Mouse (Mus musculus) midbrain, embryonic 12.5 days (tissue): ENCODE results near the gene Gm9044. TPM values are rescaled to one million over a fixed set of nuclear protein-coding genes. Genes with fewer than 3 reads are reported as not detected.
"Not testable (repeated sequence)": the region's sequence is repeated elsewhere in the genome, so short reads cannot be mapped to it uniquely, and the experiment has no call there.

Experiments used
- ATAC-seq: fragments of 200-750 bp; cut with Nextera tagmentation; 2 replicates; pipeline ENCODE4 v1.8.0; 2017; ENCODE audit warnings: low read depth, moderate TSS enrichment, moderate library complexity; ENCODE audit not compliant: low FRiP score
- H3K27ac ChIP-seq: fragments of 300-500 bp; sonication (generic); replicated peaks from 2 replicates; pipeline ENCODE4 v1.5.1; 2016; ENCODE audit warnings: mild to moderate bottlenecking
- H3K27me3 ChIP-seq: fragments of 300-500 bp; sonication (generic); 2 replicates; pipeline ENCODE4 v1.6.1; 2016; ENCODE audit warnings: mild to moderate bottlenecking
- H3K36me3 ChIP-seq: fragments of 300-500 bp; sonication (generic); 2 replicates; pipeline ENCODE4 v1.6.1; 2016
- H3K4me1 ChIP-seq: fragments of 300-500 bp; sonication (generic); 2 replicates; pipeline ENCODE4 v1.6.1; 2016
- H3K4me2 ChIP-seq: fragments of 300-500 bp; sonication (generic); replicated peaks from 2 replicates; pipeline ENCODE4 v1.6.1; 2016; ENCODE audit warnings: mild to moderate bottlenecking, moderate library complexity
- H3K4me3 ChIP-seq: fragments of 300-500 bp; sonication (generic); 2 replicates; pipeline ENCODE4 v1.5.1; 2016; ENCODE audit warnings: mild to moderate bottlenecking
- H3K9ac ChIP-seq: fragments of 300-500 bp; sonication (generic); replicated peaks from 2 replicates; pipeline ENCODE4 v1.6.1; 2016; ENCODE audit warnings: mild to moderate bottlenecking, moderate library complexity
- H3K9me3 ChIP-seq: fragments of 300-500 bp; sonication (generic); 2 replicates; pipeline ENCODE4 v1.6.1; 2016; ENCODE audit warnings: mild to moderate bottlenecking
- WGBS: fragments of 180-500 bp; shearing (Covaris S2); methylation state at CpG from one replicate; pipeline ENCODE4 v1.1.7; 2016; 5-methylcytosine and 5-hydroxymethylcytosine counted together
- polyA plus RNA-seq: library from polyadenylated mRNA; unstranded; fragments of >200 nt; fragmentation: Nextera tagmentation; extraction: Ambion mirVana; gene quantifications from 2 replicates; pipeline ENCODE4 v1.2.1, GENCODE M21; 2016

Gene Gm9044
- polyA plus RNA-seq: not detected in 2 replicates

- H3K4me2 ChIP-seq, H3K9me3 ChIP-seq, H3K4me3 ChIP-seq, H3K4me1 ChIP-seq, H3K36me3 ChIP-seq, H3K27me3 ChIP-seq, H3K9ac ChIP-seq, ATAC-seq, H3K27ac ChIP-seq: not testable (repeated sequence)
- no CpG with 5 or more reads among the region's 14 CpGs for WGBS
These were observed at the start of gene Gm9044 for GRCm38 (mm10) chr10:118332308-118332707. TSS of gene Gm9044 (minus strand) at chr10:118332408.

DNA sequence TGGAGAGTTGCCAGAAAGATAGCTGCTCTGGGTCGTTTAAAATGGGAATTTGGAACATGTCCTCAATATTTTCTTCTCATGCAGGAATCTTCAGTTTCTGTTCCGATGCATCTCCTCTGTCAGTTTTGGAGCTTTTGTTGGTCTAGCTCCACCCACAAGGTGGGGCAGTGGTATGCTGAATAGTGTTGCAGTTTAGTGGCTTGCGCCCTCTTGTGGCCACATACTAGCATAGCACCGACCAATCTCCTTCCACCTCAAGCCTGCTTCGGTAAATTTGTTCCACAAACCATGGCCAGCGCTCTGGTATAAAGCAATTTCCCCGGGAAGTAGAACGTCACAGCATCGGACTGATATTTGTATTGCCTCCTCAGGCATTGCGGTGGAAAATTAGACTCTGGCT lies 38.2 kb upstream of the Gm9044 start:
- Histone ChIP-seq H3K9ac (no peak overlapping the region), H3K27me3 (no peaks in the 10 kb centered on the region), H3K36me3 (no peaks in the 10 kb centered on the region), H3K4me1 (no peaks in the 10 kb centered on the region), H3K4me3 (no peak overlapping the region), H3K9me3 (no peaks in the 10 kb centered on the region), H3K27ac (no peak overlapping the region), H3K4me2 (peak overlapping the region; percentile 38)
- peak; percentile 96 for ATAC-seq
- WGBS: 13% methylated on average over 10 of the region's 10 CpGs

DNA sequence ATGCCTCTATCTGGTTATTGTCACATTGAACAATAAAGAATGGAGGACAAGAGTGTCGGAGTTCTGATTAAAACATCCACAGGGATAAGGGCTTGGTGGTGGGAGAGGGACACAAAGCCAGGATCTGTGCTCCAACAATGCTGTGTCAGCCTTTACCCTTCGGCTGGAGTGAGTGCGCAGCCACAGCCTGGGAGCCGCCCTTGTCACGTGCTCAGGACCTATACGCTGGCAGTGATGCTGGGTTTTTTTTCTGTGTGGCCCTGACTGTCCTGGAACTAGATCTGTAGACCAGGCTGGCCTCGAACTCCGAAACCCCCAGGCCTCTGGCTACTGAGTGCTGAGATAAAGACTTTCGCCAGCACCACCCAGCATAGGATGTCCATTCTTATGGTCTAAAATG lies 37.3 kb upstream of the Gm9044 start:
- Histone ChIP-seq H3K4me1 (no peaks in the 10 kb centered on the region), H3K27me3 (no peaks in the 10 kb centered on the region), H3K36me3 (no peaks in the 10 kb centered on the region), H3K9ac (no peak overlapping the region), H3K27ac (no peak overlapping the region), H3K4me3 (no peak overlapping the region), H3K4me2 (no peak overlapping the region), H3K9me3 (no peaks in the 10 kb centered on the region)
- 85% methylated on average over 9 of the region's 9 CpGs for WGBS
- no peak for ATAC-seq

DNA sequence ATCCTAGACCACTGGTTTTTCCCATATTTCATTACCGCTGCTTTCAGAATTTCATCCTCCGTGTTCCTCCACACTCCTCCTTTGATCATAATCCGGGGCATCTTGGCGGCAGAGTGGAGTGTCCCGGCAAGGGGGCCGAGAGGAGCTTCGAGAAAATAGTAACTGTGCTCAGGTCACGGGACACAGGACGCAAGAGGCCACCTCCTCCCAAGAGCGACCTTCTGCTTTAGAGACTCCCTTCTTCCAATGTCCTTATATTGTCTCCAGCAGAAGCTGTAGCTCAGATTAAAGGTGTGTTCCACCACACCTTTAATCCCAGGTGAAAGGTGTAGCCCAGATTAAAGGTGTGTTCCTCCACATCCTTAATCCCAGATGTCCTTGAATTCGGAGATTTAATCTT lies 21.8 kb upstream of the Gm9044 start, which contains the start of gene Gm9049:
TSS of gene Gm9049 (minus strand) at position 101 of the 400 bp plus-strand sequence.
- H3K4me3 ChIP-seq, H3K9me3 ChIP-seq, H3K9ac ChIP-seq, H3K4me2 ChIP-seq, H3K4me1 ChIP-seq, H3K27me3 ChIP-seq, H3K36me3 ChIP-seq, ATAC-seq, H3K27ac ChIP-seq: not testable (repeated sequence)
- 86% methylated on average over 1 of the region's 11 CpGs for WGBS

DNA sequence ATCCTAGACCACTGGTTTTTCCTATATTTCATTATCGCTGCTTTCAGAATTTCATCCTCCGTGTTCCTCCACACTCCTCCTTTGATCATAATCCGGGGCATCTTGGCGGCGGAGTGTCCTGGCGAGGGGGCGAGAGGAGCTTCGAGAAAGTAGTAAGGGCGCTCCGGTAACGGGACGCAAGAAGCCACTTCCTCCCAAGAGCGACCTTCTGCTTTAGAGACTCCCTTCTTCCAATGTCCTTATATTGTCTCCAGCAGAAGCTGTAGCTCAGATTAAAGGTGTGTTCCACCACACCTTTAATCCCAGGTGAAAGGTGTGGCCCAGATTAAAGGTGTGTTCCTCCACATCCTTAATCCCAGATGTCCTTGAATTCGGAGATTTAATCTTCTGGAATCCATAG lies 16.4 kb upstream of the Gm9044 start, which contains the start of gene Gm9048:
TSS of gene Gm9048 (minus strand) at position 101 of the 400 bp plus-strand sequence.
- H3K27ac ChIP-seq, H3K4me1 ChIP-seq, H3K36me3 ChIP-seq, ATAC-seq, H3K4me2 ChIP-seq, H3K9ac ChIP-seq, H3K4me3 ChIP-seq, H3K9me3 ChIP-seq, H3K27me3 ChIP-seq: not testable (repeated sequence)
- 90% methylated on average over 1 of the region's 14 CpGs for WGBS

DNA sequence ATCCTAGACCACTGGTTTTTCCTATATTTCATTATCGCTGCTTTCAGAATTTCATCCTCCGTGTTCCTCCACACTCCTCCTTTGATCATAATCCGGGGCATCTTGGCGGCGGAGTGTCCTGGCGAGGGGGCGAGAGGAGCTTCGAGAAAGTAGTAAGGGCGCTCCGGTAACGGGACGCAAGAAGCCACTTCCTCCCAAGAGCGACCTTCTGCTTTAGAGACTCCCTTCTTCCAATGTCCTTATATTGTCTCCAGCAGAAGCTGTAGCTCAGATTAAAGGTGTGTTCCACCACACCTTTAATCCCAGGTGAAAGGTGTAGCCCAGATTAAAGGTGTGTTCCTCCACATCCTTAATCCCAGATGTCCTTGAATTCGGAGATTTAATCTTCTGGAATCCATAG lies 10.9 kb upstream of the Gm9044 start, which contains the start of gene Gm9046:
TSS of gene Gm9046 (minus strand) at position 101 of the 400 bp plus-strand sequence.
- H3K9me3 ChIP-seq, H3K9ac ChIP-seq, H3K27me3 ChIP-seq, H3K4me1 ChIP-seq, H3K27ac ChIP-seq, H3K36me3 ChIP-seq, H3K4me2 ChIP-seq, H3K4me3 ChIP-seq, ATAC-seq: not testable (repeated sequence)
- no CpG with 5 or more reads among the region's 14 CpGs for WGBS

DNA sequence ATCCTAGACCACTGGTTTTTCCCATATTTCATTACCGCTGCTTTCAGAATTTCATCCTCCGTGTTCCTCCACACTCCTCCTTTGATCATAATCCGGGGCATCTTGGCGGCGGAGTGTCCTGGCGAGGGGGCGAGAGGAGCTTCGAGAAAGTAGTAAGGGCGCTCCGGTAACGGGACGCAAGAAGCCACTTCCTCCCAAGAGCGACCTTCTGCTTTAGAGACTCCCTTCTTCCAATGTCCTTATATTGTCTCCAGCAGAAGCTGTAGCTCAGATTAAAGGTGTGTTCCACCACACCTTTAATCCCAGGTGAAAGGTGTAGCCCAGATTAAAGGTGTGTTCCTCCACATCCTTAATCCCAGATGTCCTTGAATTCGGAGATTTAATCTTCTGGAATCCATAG lies 5.5 kb upstream of the Gm9044 start, which contains the start of gene Gm9045:
TSS of gene Gm9045 (minus strand) at position 101 of the 400 bp plus-strand sequence.
- H3K4me2 ChIP-seq, H3K4me1 ChIP-seq, H3K4me3 ChIP-seq, ATAC-seq, H3K9me3 ChIP-seq, H3K27ac ChIP-seq, H3K9ac ChIP-seq, H3K27me3 ChIP-seq, H3K36me3 ChIP-seq: not testable (repeated sequence)
- WGBS: no CpG with 5 or more reads among the region's 14 CpGs

DNA sequence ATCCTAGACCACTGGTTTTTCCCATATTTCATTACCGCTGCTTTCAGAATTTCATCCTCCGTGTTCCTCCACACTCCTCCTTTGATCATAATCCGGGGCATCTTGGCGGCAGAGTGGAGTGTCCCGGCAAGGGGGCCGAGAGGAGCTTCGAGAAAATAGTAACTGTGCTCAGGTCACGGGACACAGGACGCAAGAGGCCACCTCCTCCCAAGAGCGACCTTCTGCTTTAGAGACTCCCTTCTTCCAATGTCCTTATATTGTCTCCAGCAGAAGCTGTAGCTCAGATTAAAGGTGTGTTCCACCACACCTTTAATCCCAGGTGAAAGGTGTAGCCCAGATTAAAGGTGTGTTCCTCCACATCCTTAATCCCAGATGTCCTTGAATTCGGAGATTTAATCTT lies 5.3 kb downstream of the Gm9044 start, which contains the start of gene Gm9040:
TSS of gene Gm9040 (minus strand) at position 101 of the 400 bp plus-strand sequence.
- not testable (repeated sequence) for H3K27me3 ChIP-seq, H3K27ac ChIP-seq, H3K4me2 ChIP-seq, H3K9ac ChIP-seq, H3K36me3 ChIP-seq, ATAC-seq, H3K9me3 ChIP-seq, H3K4me3 ChIP-seq, H3K4me1 ChIP-seq
- no CpG with 5 or more reads among the region's 11 CpGs for WGBS

- no peaks in the 10 kb centered on the region for H3K27me3 ChIP-seq
- H3K36me3 ChIP-seq: no peaks in the 10 kb centered on the region
- no peak overlapping the region for H3K4me2 ChIP-seq
- H3K9me3 ChIP-seq: no peaks in the 10 kb centered on the region
- ATAC-seq: no peak
- H3K9ac ChIP-seq: no peak overlapping the region
- 86% methylated on average over 8 of the region's 8 CpGs for WGBS
- no peak overlapping the region for H3K27ac ChIP-seq
- H3K4me3 ChIP-seq: no peak overlapping the region
- H3K4me1 ChIP-seq: no peaks in the 10 kb centered on the region
These were observed 13.2 kb downstream of the Gm9044 start for GRCm38 (mm10) chr10:118319024-118319423.

- not testable (repeated sequence) for H3K4me3 ChIP-seq, H3K27ac ChIP-seq, H3K9me3 ChIP-seq, H3K9ac ChIP-seq, H3K4me2 ChIP-seq, H3K27me3 ChIP-seq, H3K36me3 ChIP-seq, ATAC-seq, H3K4me1 ChIP-seq
- WGBS: 43% methylated on average over 2 of the region's 2 CpGs
These were observed 30.1 kb downstream of the Gm9044 start for GRCm38 (mm10) chr10:118302133-118302532.

DNA sequence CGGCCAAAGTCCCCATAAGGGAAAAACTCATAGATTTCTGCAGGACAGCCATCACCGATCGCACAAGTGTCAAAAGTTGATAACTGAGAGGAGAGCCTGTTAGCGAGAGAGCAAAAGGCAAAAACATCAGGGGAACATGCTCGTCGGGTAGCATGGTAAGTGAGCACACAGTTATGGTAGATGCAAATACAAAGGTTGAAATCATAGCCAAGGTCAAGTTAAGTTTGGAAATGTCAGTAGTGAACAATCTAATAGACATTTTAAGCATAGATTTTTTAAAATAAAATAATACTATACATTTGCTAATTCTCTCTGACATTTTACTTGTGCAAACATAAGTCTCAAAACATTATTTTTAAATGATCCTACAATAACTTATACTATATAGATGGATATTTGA lies 37.3 kb downstream of the Gm9044 start, which contains the start of gene Iltifb:
TSS of gene Iltifb (minus strand) at position 101 of the 400 bp plus-strand sequence.
- Histone ChIP-seq H3K27ac (no peak within 1 kb of the TSS), H3K9ac (no peak within 1 kb of the TSS), H3K36me3 (no peaks in the 10 kb centered on the region), H3K27me3 (no peaks in the 10 kb centered on the region), H3K4me1 (no peaks in the 10 kb centered on the region), H3K9me3 (no peaks in the 10 kb centered on the region), H3K4me3 (no peak within 1 kb of the TSS), H3K4me2 (no peak within 1 kb of the TSS)
- 96% methylated on average over 6 of the region's 6 CpGs for WGBS
- ATAC-seq: no peak

DNA sequence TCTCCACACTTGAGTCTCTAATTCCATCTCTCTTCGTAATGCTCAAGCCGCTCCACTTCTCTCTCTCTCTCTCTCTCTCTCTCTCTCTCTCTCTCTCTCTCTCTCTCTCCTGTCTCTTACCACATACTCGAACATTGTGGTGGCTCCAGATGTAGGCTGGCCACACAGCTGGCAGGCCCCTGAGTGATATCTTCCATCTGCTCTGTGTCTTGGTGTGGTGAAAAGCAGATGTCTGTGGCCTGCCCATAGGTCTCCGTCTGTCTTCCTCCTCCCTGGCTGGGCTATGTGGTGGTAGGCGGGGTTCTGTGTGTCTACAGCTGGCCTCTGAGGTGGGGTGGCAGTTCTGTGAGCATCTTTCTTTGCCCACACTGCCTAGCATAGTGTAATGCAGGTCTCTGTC lies 49.2 kb downstream of the Gm9044 start:
- not testable (repeated sequence) for H3K9ac ChIP-seq

GRCm38 (mm10) chr10:118282565-118282964 lies 49.6 kb downstream of the Gm9044 start:
- not testable (repeated sequence) for H3K9ac ChIP-seq, H3K9me3 ChIP-seq, H3K4me1 ChIP-seq, ATAC-seq, H3K27me3 ChIP-seq, H3K36me3 ChIP-seq, H3K27ac ChIP-seq, H3K4me2 ChIP-seq, H3K4me3 ChIP-seq
- 90% methylated on average over 4 of the region's 7 CpGs for WGBS

More for the DNA sequence above, 49.2 kb downstream of the Gm9044 start:
- not testable (repeated sequence) for H3K4me1 ChIP-seq, H3K36me3 ChIP-seq, H3K9me3 ChIP-seq, H3K27ac ChIP-seq, H3K4me3 ChIP-seq, H3K4me2 ChIP-seq, ATAC-seq, H3K27me3 ChIP-seq
- WGBS: 96% methylated on average over 3 of the region's 5 CpGs
